Mouse (Mus musculus): ENCODE data around the gene Hoxc13. TPM values are rescaled to one million over a fixed set of nuclear protein-coding genes. Genes with fewer than 3 reads are reported as not detected.

The Hoxc13 gene
- not detected for total RNA-seq (2022)

DNA sequence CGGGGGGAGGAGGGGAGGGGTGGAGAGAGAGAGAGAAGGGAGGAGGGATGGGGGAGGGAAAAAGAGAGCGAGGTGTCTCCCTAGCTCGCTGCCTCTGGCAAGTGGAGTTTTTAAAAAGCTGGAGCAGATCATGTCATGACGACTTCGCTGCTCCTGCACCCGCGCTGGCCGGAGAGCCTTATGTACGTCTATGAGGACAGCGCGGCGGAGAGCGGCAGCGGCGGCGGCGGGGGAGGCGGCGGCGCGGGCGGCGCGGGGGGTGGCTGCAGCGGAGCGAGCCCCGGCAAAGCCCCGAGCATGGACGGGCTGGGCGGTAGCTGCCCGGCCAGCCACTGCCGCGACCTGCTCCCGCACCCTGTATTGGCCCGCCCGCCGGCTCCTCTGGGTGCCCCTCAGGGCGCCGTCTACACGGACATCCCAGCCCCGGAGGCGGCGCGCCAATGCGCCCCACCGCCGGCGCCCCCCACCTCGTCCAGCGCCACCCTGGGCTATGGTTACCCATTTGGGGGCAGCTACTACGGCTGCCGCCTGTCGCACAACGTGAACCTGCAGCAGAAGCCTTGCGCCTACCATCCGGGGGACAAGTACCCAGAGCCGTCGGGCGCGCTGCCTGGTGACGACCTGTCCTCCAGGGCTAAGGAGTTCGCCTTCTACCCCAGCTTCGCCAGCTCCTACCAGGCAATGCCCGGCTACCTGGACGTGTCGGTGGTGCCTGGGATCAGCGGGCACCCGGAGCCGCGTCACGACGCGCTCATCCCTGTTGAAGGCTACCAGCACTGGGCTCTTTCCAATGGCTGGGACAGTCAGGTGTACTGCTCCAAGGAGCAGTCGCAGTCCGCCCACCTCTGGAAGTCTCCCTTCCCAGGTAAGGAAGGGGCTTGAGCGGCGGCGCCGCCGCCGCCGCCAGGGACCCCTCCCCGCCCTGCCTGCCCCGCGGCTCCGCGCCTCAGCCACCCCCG is at the start of gene Hoxc13:
TSS of gene Hoxc13 (plus strand) at position 51 of the 959 bp plus-strand sequence.
- DNase-seq (ENCODE audit: low spot score in 2 of 2) = no peak

DNA sequence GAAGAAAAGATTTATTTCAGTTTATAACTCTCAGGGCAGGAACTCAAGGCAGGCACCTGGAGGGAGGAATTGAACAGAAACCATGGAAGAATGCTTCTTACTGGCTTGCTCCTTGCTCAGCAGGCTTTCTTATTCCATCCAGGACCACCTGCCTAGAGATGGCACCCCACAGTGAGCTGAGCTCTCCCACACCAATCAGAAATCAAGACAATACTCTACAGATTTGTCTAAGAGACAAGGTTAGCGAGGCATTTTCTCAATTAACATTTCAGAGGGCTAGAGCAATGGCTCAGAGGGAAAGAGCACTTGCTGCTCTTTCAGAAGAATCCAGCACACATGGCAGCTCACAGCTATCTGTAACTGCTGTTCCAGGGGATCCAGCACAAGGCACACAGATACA is 35.1 kb upstream of the Hoxc13 start:
- no peak for DNase-seq (ENCODE audit: low spot score in 2 of 2)

DNA sequence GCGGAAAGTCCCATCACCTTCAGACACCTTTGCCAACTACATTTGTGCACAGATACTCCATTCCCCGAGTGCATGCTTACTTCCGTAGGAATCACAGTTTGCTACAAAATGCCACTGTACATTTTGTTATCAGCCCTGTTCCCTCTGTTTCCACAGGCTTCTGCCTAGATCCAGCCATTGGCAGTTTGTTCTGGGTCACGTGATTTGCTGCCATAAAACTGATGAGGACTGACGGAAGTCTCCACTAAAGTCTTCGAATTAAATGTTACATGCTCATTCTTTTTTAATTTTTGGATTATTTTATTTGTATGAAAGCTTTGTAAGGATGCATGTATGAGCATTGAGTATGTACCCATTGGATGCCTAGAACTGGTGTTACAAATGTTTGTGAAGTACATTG is 25.8 kb upstream of the Hoxc13 start:
- no peak for DNase-seq (ENCODE audit: low spot score in 2 of 2)

DNA sequence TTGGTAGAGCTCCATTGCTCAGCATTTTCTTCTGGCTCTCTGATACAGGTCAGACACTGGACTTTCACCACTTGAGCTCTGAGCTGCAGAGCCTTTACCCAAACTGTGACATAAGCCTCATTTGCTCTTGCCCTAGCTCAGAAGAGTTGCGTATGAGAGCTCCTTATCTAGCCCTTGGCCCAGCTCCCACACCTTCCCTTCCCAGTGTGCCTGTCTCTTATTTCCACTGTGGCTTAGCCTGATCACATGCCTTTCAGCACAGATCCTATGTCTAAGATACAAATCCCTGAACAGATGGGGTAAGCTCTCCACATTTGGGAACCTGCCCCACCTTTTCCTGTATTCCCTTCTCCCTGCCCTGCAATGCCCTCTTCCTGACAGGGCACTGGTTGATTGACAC is 16.0 kb upstream of the Hoxc13 start:
- no peak for DNase-seq (ENCODE audit: low spot score in 2 of 2)

DNA sequence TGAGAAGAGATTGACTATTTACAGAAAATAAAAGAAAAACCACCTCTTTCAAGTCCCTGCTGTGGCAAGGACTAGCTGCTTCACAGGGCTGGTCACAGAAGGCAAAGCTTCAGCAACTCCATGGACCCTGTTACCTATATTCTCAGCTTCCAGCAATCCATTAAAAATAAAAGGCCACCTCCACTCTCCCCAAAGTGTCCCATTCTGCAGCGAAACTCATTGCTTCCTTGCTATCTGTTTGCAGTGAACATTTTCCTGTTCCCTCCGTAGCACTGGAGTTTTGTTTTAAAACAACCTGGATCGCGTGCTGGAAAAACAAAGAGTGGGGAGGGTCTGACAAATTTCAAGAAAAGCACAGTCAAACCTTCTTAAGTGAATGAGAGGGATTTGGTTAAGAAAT is 11.4 kb upstream of the Hoxc13 start:
- DNase-seq (ENCODE audit: low spot score in 2 of 2) = no peak

DNA sequence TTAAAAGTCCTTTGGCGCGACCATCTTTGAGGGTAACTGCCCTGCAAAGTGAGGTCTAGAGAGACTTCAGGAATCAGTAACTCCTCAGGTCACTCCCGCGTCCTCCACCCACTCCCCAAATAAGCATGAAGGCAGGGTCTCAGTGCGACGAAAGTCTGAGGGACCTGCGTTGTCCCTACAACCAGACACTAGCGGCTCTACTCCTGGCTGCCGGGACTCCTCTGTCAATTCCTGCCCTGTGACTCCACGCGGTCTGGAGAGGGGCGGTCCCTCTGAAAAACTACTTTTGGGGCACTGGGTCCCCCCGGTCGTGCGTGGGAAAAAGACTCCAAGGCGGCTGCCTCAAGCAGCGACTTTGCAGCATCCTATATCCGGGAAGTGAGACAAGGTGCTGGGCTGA is 10.9 kb upstream of the Hoxc13 start:
- DNase-seq (ENCODE audit: low spot score in 2 of 2) = no peak

DNA sequence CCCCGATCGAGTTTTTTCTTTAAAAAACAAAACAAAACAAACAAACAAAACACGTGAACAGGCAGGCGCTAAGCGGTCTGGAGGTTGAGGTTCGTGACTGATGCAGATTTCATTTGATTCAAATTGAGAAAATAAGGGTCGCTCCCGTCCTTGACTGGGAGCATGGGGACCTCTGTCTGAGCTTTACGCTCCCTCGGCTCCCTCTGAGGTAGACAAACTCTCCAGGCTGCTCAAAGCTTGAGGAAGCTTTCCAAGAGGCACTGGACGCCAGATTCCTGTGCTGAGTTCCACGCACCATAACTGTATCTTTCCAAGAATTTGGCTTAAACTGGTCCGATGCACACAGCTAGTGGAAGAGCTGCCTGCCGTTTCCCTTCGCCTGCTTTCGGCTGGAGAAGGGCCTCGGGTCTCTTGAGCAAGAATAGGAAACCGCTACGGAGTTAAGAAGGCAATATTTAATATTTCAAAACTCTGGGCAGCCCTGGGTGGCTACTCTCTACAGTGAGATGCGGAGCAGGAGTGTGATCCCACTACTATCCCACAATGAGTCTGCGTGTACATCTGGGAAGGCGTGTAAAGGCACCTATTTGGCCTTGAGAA is 10.3 kb upstream of the Hoxc13 start:
- no peak for DNase-seq (ENCODE audit: low spot score in 2 of 2)

DNA sequence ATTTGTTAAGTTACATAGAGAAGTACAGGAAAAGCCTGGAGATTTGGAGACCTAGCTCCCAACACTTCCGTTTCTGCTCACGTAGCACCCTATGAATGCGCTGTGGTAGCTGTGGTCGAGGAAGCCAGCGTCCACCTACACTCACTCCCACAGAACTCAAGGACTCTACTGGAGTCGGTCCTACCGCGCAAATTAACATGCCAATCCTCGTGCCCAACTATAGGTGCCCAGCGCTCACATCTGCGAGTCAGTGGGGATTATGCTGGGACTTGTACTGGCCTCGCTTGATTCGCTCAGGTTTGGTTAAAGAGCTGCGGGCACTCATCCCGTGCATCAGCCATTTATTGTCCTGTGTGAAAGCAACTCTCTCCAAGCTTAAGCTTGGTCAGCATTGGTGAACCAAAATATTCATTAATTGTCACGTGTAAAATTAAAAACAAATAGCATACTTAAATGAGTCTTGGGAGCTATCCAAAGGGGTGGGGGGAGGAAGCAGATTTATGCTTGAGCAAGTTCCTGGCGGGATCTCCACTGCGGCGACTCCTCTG is 7.8 kb upstream of the Hoxc13 start:
- DNase-seq (ENCODE audit: low spot score in 2 of 2) = no peak

DNA sequence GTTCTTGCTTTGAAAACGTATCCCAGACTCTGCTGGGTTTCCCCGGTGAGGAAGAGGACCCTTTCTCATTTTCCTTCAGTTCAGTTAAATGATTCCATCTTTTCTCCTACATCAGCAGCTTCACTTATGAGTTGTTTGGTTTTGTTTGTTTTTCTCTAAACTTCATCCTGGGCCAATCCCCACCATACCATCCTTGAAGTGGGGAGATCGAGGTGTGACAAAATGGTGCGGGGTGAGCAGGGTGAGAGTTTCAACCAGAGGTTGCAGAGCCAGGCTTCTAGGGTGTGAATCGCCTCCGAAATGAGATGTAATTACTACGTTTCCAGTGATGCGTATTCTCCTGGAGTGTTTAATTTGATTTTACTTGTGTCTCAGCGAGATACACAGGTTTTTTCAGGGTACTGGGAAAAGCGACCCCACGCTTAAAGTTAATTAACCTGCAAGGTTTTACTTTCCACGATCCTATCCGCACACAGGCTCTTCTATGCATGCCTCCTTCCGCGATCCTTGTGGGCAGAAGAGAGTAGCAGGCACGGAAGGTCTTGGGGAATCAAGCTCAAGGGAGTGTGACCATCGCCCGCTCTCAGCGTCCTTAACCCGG is 2.8 kb upstream of the Hoxc13 start:
- DNase-seq (ENCODE audit: low spot score in 2 of 2) = no peak

DNA sequence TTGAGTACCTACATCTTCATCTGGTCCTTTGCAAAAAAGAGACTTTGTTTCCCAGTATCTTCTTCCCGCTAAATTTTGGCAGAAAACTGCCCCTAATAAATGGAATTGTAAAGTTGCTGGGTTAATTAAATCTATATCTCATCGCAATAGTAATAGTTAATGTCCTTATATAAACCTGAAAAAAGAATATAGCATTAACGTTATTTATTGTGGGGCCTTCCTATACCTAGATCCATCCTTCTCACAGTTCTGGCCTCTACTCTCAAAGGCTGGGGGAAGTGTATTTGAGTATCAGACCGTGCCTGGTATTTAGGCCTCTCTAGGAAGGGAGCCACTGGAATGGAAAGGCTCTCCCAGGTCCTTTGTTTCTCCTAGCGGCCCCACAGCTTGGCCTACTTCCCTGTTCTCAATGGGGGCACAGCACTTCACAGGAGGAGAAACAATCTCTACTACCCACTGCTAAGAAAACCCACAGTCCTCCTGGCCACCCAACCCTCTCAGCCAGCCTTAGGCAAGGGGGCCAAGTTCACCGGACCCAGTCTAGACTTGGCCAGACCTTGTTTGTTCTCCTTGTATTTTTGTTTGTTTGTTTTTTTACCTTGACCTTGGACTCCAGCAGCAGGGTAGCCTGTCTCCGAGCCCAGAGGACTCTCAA is 2.2 kb upstream of the Hoxc13 start:
- no peak for DNase-seq (ENCODE audit: low spot score in 2 of 2)

DNA sequence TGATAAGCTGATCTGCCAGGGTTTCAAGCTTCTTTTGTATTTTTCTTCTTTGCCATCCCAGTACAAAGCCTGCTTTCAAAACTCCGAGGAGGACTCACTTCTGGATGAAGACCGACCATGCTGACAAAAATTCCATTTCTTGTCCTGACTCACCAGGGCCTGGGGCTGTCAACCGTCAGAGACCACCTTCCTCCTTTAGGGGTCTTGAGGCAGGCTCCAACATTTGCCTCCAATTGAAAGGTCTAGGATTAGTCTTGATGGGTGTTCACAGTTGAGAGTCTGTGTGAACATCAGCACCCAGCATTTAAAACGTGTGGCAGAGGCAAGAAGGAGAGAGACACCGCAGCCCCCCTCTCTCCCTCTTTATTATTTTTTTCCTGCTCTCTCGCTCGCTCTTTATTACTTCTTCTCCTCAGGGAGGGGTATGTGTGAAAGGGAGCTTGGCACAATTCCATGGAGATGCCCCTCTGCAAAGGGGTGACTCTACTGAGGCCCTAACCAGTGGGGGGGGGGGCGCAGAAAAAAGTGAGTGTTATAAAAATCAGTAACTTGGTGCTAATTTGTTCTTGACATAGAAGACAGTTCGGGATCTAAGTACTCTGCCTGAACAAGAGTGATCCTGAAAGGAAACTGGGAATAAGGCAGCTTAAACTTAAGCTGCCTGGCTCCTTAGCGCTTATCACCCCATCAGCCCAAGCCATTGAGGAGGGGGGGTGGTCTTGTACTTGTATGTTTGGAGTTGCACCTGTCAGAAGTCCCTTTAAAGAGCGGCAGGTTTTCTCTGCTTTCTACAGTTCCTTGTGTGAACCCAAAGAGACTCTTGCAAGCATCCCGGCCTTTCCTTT is 1.3 kb upstream of the Hoxc13 start:
- DNase-seq (ENCODE audit: low spot score in 2 of 2) = no peak

DNA sequence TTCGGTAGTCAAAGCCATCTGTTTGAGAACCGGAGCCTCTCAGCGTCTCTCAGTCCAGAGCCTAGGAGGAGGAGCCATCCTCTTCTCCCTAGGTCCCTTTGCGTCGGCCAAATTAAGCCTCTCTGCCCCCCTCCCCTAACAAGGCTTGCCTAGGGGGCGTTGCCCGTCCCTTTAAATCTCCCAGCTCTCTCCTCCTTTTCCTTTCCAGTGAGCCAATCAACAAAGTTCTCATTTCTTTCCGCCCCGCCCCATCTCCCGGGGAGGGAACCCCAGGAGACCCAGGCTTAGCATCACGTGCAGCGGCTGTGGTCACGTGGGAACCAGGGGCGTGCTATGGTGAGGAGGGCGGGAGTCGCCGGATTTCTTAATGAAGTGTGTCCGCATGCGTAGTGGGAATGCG is 284 bp upstream of the Hoxc13 start:
- no peak for DNase-seq (ENCODE audit: low spot score in 2 of 2)

DNA sequence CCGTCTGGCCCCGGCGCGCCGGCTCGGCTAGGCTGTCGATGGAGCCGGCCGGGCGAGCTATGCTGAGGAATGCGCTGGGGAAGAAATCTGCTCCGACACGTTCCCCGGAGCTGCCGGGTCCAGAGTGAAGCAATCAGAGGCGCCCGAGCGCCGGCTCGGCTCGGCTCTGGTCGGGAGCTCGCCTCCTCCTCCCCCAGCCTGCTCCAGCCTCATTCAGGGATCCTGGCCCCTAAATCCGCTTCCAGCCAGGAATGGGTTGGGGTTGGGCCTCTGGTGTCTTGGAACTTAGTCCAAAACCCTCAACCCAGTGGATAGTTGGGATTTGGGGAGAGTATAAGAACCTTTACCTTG is 1.1 kb downstream of the Hoxc13 start:
- DNase-seq (ENCODE audit: low spot score in 2 of 2) = no peak

DNA sequence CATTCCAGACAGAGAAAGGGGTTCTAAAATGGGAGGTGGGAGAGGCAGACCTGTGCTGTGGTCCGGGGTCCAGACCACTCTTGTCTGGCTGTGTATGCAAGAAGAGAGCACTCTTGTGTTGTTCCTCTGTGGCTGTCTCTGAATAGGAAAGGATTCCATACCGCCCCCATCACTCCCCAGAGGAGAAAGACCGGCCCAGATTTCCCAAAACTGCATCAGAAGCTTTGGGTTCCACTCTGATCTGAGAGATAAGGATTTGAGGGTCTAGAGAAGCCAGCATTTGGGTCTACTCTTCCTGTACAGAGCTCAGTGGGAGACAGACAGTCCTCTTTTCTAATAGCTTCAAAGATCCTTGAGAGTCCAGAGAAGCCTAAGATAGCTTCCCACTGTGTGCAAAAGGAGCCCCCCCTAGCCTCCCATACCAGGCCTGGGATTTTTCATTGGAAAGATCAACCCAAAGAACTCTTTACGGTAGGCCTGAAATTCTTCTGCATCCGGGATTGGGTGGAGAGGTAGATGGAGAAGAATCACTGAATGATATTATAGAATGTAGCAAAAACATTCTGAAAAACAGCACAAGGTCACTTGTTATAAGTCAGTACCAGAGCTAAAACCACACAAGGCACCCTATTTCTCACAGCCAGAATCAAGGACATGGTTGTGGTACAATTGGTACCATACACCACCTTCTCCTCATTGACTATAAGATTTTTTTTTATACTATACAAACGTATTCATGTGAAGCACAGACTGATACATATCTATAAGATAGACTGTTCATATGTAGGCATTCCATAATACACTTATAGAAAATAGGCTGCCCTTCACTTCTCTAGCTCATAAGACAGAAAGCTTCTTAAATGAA is 2.0 kb downstream of the Hoxc13 start:
- no peak for DNase-seq (ENCODE audit: low spot score in 2 of 2)

DNA sequence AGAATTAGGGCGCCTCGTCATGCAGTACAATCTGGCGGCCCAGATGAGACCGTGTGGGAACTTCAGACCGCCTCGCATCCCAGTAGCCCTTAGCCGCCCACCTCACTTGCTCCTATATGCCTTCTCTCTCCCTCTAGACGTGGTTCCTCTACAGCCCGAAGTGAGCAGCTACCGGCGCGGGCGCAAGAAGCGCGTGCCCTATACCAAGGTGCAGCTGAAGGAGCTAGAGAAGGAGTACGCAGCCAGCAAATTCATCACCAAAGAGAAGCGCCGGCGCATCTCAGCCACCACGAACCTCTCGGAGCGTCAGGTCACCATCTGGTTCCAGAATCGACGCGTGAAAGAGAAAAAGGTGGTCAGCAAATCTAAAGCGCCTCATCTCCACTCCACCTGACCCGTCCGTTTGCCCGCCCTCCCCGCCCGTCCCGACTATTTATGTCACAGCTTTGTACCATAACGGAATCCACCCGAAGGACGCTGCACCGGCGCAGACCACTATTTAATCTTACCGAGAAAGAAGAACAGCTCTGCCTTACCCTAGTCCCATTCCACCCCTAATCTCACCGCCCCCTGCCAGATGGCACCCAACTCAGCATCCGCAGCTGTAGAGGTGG is 6.2 kb downstream of the Hoxc13 start:
- DNase-seq (ENCODE audit: low spot score in 2 of 2) = no peak

DNA sequence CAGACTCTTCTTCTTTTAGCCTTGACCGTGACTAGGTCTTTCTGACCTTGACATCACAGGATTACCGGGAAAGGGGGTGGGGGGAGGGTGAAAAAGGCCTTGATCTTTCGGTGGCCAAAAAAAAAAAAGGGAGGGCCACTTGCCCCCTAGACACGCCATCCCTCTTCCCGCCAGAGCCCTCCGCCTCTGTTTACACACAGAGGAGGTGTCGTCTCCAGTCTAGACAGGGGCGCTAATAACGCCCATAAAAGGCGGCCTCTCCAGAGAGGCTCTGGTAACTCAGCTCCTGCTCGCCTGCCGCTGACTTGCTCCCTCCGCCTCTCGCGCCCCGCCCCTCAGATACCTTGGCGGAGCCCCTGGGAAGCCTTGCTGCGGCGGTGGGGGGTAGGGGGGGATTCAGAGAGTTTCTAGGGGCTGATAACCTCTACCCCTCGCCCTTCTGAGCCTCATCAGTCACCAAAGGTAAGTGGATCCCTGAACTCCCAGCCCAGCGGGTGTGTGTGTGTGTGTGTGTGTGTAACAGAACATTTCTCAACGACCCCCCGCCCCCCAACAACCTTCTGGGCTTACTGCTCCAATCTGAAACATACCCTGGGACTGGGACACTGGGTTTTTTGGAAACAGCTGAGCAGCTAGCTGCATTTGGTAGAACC is 10.9 kb downstream of the Hoxc13 start:
- DNase-seq (ENCODE audit: low spot score in 2 of 2) = no peak

DNA sequence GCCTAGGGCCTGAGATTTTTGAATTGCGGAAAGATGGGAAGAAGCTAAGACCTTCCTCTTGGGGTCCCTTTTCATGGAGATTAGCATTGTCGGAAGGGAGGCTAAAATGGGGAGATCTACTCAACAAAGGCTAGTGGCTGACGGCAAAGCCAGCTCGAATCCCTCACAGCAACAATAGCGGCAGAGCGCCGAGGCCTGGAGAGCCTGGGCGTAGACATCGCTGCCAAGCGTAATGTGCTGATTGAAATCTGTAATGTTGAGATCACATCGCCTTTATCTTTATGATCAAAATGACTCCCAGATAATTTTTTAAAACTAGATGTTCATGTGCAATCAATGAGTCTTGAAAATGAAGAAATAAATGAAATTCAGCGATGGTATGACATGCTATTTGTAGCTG is 13.5 kb downstream of the Hoxc13 start:
- no peak for DNase-seq (ENCODE audit: low spot score in 2 of 2)

DNA sequence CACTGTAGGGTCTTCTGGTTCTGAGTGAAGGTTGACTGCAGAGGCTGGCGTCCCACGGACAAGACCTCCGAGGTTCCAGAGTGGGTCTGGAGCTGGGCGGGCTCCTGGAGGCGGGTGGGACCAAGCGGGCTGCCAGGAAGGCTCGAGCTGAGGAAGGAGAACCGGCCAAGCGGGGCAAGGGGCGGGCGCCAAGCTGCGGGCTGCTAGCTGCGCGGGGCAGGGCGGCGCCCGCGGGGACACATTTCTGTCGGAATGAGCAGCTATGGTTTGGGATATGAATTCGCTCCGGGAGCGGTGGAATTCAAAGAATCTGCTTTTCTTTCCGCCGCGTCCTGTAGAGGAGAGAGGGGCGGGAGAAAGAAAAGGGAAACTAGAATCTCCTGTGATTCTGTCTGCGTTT is 14.0 kb downstream of the Hoxc13 start:
- no peak for DNase-seq (ENCODE audit: low spot score in 2 of 2)
